Mouse (Mus musculus) lung, adult 2 months (tissue): ENCODE results near the gene Kcnj9. TPM values are rescaled to one million over a fixed set of nuclear protein-coding genes. Genes with fewer than 3 reads are reported as not detected.

ENCODE experiments used
- DNase-seq: peaks from one replicate; pipeline ENCODE4 v3.0.0; 2022
- H3K4me1 ChIP-seq: fragments of 200-500 bp; 2 replicates; pipeline ENCODE4 v1.6.1; 2011; ENCODE audit warnings: low read length; ENCODE audit not compliant: control insufficient read depth, insufficient read depth
- H3K4me3 ChIP-seq: fragments of 200-500 bp; replicated peaks from 2 replicates; pipeline ENCODE3; 2011; ENCODE audit warnings: low read depth, mild to moderate bottlenecking, control low read depth, low read length; ENCODE audit errors: extremely low read depth
- CTCF ChIP-seq: fragments of 200-500 bp; IDR thresholded peaks from 2 replicates; pipeline ENCODE4 v1.5.1; 2011; ENCODE audit warnings: mild to moderate bottlenecking, low read length, control low read depth; ENCODE audit not compliant: insufficient read depth
- POLR2A ChIP-seq: fragments of 200-500 bp; IDR thresholded peaks from 2 replicates; pipeline ENCODE4 v1.6.1; 2011; ENCODE audit warnings: low read depth, mild to moderate bottlenecking, control low read depth, low read length, borderline replicate concordance; ENCODE audit errors: extremely low read depth
- WGBS: fragments of 180-500 bp; shearing (Covaris S2); methylation state at CpG from one replicate; pipeline ENCODE4 v1.1.7; 2018; 5-methylcytosine and 5-hydroxymethylcytosine counted together
- polyA plus RNA-seq: library from polyadenylated mRNA; depleted of rRNA; stranded (reverse); fragments of >200 nt; gene quantifications from 2 replicates; pipeline ENCODE4 v1.2.3, GENCODE M21; 2012; rRNA removed

Kcnj9 gene
- 0.08 TPM in 1 of 2 replicates, not detected in the other for polyA plus RNA-seq

DNA sequence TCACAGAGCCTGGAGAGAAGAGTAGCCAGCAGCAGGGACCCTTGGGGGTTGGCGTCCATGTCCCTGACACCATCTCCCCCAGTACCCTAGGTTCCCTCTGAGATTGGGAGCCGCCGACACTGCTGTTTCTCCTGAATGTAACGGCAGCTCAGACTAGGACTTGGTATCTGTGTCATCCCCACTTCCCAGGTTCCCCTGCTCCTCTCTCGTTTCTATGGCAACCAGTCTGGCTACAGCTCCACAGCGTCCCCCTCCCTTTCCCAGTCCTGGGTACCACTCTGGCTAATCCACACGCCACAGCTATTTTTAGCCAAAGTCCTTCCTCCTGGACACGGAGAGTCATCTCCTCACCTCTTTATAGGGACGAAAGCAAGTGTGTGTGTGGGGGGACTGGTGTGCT is at the start of gene Kcnj9:
Gene Kcnj9, minus strand, starts transcription at position 188 of the 400 bp plus-strand sequence.
- no peak within 1 kb of the TSS for H3K4me3 ChIP-seq
- no peak for TF ChIP-seq CTCF
- TF ChIP-seq POLR2A: no peak
- peaks cover 6% of the 10 kb centered on the region for H3K4me1 ChIP-seq
- no peak for DNase-seq
- 23% methylated on average over 9 of the region's 9 CpGs for WGBS

DNA sequence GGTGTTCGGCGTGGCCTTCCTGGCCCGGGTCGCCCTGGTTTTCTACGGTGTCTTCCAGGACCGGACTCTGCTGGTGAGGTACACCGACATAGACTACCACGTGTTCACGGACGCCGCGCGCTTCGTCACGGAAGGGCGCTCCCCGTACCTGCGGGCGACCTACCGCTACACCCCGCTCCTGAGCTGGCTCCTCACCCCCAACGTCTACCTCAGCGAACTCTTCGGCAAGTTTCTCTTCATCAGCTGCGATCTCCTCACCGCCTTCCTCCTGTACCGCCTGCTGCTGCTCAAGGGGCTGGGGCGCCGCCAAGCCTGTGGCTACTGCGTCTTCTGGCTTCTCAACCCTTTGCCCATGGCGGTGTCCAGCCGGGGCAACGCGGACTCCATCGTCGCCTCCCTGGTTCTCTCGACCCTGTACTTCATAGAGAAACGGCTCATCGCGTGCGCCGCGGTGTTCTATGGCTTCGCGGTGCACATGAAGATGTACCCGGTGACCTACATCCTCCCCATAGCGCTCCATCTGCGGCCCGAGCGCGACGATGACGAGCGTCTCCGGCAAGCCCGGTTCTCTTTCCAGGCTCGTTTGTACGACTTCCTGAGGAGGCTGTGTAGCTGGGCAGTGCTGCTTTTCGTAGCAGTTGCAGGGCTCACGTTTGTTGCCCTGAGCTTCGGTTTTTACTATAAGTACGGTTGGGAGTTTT is 47.8 kb upstream of the Kcnj9 start:
- peak overlapping the region; percentile 86 for H3K4me3 ChIP-seq
- H3K4me1 ChIP-seq: peaks cover 16% of the 10 kb centered on the region
- WGBS: 1% methylated on average over 62 of the region's 62 CpGs
- DNase-seq: no peak
- TF ChIP-seq CTCF (no peak), POLR2A (no peak)

DNA sequence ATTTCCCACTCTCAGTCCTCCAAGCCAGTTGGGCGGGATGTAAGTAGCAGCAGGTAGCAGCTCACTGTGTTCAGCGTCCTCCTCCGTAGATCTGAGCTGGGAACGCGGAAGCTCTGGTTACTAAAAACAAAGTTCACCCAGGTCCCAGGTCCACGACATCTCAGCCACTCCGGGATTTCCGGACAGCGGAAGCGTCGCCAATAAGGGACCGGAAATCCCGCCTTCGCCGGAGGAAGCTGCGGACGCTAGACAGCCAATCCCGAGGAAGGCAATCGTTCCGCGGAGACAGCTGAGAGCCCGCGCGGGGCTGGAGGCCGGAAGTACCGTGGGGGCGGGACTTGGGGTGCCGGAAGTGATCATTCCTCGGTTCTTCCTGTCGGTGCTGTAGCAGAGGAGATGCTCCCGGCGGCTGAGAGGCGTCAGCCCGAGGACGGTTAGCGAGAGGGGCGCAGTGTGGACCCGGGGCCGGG is 47.1 kb upstream of the Kcnj9 start, which contains the start of gene Pigm:
Gene Pigm, plus strand, starts transcription at position 349 of the 470 bp plus-strand sequence.
- TF ChIP-seq POLR2A: peak; percentile 94
- no peak for TF ChIP-seq CTCF
- WGBS: under 1% methylated on average over 39 of the region's 39 CpGs

DNA sequence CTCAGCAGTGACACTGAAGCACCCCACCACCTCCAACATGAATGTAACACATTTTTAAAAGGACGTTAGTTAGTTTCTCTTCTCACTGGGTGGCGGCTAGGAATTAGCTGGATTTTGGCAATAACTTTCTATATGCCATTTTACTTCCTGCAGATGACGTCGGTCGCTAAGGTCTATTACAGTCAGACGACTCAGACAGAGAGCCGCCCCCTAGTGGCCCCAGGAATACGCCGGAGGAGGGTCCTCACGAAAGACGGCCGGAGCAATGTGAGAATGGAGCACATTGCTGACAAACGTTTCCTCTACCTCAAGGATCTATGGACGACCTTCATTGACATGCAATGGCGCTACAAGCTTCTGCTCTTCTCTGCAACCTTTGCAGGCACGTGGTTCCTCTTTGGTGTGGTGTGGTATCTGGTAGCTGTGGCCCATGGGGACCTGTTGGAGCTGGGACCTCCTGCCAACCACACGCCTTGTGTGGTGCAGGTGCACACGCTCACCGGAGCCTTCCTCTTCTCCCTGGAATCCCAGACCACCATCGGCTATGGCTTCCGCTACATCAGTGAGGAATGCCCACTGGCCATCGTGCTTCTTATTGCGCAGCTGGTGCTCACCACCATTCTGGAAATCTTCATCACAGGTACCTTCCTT is 39.8 kb upstream of the Kcnj9 start:
- WGBS: 25% methylated on average over 23 of the region's 23 CpGs
- H3K4me3 ChIP-seq: peak overlapping the region; percentile 4
- TF ChIP-seq POLR2A (no peak), CTCF (0 out of 2 replicates have a peak, but pooled peaks have one; percentile 12)
- DNase-seq: peak; percentile 50
- no peaks in the 10 kb centered on the region for H3K4me1 ChIP-seq

More for the DNA sequence above, 47.1 kb upstream of the Kcnj9 start, which contains the start of gene Pigm:
- Histone ChIP-seq H3K4me3 (peak within 1 kb of the TSS; percentile 86), H3K4me1 (peaks cover 16% of the 10 kb centered on the region)
- DNase-seq: peak; percentile 95

DNA sequence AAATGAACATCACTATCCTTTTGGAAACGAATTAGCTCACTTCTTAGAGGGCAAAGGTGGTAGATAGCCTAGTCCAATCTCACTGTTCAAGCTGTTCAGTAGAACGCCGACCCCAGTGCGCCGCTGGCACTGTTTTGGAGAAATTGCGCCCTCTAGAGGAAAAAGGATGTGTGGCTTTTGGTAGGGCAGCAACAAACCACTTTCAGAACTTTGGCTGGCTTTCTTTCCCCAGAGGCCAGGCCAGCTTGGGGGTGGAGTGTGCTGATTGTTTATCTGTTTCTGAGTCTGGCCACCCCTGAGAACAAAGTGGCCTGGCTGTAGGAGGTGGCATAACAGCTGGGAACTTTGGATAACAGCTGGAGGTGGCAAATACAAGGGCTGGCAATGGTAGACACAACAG is 35.6 kb upstream of the Kcnj9 start:
- TF ChIP-seq CTCF (peak; percentile 53), POLR2A (no peak)
- Histone ChIP-seq H3K4me3 (no peak overlapping the region), H3K4me1 (no peaks in the 10 kb centered on the region)
- 9% methylated on average over 6 of the region's 6 CpGs for WGBS
- DNase-seq: no peak

DNA sequence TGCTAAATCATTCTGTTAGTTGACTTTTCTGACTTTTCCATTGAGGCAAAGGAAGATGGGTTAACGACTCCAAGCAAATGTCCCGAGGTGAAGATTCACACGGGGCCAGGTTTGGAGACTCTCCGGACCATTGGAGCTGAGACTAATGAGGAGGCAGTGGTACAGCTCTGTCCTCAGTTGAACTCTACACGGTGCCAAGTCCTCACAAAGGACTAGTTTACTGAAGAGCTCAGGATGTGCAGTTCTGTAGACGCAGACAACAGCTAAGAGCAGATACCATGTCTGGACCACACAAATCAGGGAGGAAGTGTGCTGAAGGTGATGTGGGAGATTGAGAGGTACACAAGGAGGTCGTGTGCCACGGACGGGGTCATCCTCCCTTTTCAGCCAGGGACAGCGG is 29.2 kb upstream of the Kcnj9 start:
- 68% methylated on average over 10 of the region's 10 CpGs for WGBS
- no peak for DNase-seq

DNA sequence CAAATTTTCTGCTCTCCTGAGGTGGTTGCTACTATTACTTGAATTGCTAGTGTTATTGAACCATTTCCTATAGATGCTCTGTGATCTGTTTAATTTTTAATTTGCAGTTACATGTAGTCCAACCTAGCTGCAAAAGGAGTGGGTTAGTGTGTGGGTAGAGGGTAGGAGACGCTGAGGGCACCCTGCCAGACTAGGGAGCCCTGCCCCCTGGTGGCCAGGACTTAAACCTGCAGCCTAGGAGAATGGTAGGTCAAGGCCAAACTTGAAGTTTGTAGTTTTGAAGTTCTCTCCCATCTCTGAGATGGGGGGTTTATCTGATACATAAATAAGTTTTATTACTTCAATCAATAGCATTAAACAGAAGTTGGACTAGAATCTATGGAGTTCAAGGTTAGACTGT is 28.4 kb upstream of the Kcnj9 start:
- DNase-seq: peak; percentile 58
- Histone ChIP-seq H3K4me3 (no peak overlapping the region), H3K4me1 (no peaks in the 10 kb centered on the region)
- WGBS: 0% methylated on average over 1 of the region's 1 CpGs
- TF ChIP-seq CTCF (peak; percentile 89), POLR2A (no peak)

More for the DNA sequence above, 29.2 kb upstream of the Kcnj9 start:
- no peak for TF ChIP-seq CTCF
- H3K4me3 ChIP-seq: no peak overlapping the region
- no peaks in the 10 kb centered on the region for H3K4me1 ChIP-seq

DNA sequence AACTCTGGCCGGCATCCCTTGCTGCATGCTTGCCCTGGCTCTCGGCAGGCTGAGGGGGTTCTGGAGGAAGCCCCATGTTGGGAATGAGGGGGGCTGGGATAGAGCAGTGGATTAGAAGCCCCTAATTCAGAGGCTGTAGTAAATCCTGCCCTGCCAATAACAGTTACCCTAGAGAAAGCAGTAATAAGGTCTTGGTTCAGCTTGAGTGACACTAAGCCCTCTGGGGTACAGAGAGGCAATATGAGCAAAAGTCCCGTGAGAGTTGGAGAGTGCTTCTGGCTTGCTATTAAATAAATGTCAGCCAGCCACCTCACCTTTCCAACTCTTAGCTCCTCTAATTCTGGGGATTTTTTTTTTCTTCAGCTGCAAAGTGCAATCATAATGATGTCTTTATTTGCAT is 26.2 kb upstream of the Kcnj9 start:
- Histone ChIP-seq H3K4me1 (no peaks in the 10 kb centered on the region), H3K4me3 (no peak overlapping the region)
- TF ChIP-seq CTCF (no peak), POLR2A (no peak)
- DNase-seq: no peak
- 52% methylated on average over 3 of the region's 3 CpGs for WGBS

DNA sequence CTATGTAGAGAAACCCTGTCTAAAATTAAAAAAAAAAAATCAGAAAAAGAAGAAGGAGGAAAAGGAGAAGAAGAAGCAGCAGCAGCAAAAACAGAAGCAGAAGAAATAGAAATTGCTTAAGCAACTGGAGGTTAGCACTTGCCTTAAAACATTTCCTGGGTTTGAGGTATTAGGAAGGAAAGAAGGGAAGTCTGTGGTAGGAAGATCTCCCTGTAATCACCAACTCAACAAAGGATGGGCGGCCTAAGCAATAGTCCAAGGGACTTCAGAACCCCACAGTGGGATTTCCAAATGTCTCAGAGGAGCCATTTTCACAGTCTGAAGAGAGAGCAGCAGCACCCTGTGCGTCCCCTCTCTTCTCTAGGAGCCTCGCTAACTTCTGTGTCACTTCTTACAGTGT is 23.3 kb upstream of the Kcnj9 start:
- no peak for TF ChIP-seq POLR2A
- TF ChIP-seq CTCF: no peak
- Histone ChIP-seq H3K4me3 (no peak overlapping the region), H3K4me1 (no peaks in the 10 kb centered on the region)
- no peak for DNase-seq
- WGBS: 72% methylated on average over 3 of the region's 3 CpGs
